Mouse (Mus musculus) brain, embryonic 14.5 days (tissue): ENCODE data around the gene A830031A19Rik.

Experiments used
- CTCF ChIP-seq: fragments of 200-500 bp; IDR thresholded peaks from 2 replicates; pipeline ENCODE4 v1.5.1; 2012; ENCODE audit warnings: inconsistent platforms, mild to moderate bottlenecking, moderate library complexity, borderline replicate concordance; ENCODE audit not compliant: insufficient read depth, insufficient read length; ENCODE audit errors: extremely low read depth
- POLR2A ChIP-seq: fragments of 200-500 bp; IDR thresholded peaks from 2 replicates; pipeline ENCODE4 v1.6.1; 2012; ENCODE audit warnings: mild to moderate bottlenecking, inconsistent platforms, borderline replicate concordance; ENCODE audit not compliant: poor library complexity, insufficient read depth, insufficient read length, severe bottlenecking; ENCODE audit errors: extremely low read depth

- TF ChIP-seq POLR2A (no peak), CTCF (no peak)
Observed at GRCm38 (mm10) chr11:24016049-24016448, 58.8 kb downstream of the A830031A19Rik start.
